Mouse (Mus musculus) spleen, embryonic (tissue): ENCODE data around the gene Agmat.

Experiments used
- CTCF ChIA-PET: fragments of 350-600 bp; sonication (Branson Sonifier 250); formaldehyde crosslinking; loops from one replicate; lab custom pipeline; 2022; lab: Charles Lee

Agmat gene

GRCm38 (mm10) chr4:141734446-141735205 lies 11.8 kb upstream of the Agmat start:
- CTCF ChIA-PET, result interaction anchor here (1.0 kb wide), 1 partner anchor 11 kb away, joined by 3 read pairs; no protein-coding TSS in a partner anchor

DNA sequence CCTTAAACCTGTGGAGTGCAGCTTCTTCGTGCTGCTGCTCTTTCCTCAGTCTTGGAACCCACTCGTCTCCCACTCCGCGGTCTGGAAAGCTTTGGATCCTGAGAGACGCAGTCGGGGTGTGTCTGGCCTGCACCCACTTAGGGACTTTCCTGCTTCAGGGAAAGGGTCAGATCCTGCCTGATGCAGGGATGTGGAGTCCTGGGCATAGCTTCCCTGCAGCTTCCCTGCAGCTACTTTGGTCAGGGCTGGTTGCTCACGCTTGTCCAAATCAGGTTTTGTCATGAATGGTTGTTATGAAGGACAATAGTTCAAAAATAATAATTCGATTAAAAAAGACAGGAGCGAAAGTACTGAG lies 11.3 kb upstream of the Agmat start:
- CTCF ChIA-PET, result interaction anchor here (1.0 kb wide), 1 partner anchor 11 kb away, joined by 3 read pairs; no protein-coding TSS in a partner anchor

DNA sequence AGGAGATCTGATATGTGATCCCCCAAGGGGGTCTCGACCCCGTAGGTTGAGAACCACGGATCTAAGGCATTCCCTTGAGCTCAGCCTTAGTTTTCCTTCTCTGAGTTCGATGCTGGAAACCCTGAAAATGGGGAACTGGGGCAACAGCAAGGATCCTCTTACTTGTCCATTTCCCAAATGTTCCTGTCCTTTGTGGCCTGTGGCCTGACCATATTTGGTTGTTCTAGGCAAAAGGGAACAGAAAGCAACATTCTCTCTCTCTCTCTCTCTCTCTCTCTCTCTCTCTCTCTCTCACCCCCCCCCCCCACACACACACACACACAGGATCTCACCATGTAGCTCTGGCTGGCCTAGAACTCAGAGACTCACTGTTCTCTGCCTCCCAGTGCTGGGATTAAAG lies 9.6 kb upstream of the Agmat start:
- CTCF ChIA-PET, result no interaction called here

DNA sequence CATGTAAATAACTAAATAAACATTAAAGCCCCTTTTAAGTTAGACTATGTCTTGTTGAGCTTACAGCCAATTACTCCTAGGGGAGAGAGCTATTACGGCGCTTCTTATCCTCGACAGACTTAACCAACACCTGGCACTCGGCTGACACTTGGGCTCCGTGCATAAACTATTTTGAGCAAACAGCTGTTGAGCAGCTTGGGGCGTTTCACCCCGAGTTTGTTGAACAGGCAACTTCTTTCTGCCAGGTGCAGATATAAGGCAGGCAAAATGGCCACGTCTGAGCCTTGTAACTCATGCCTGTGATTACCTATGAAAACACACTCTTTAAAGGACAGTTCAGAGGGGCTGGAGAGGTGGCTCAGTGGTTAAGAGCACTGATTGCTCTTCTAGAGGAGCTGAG lies 8.5 kb upstream of the Agmat start:
- CTCF ChIA-PET, result no interaction called here

GRCm38 (mm10) chr4:141741856-141742255 lies 4.6 kb upstream of the Agmat start:
- CTCF ChIA-PET, result interaction anchor here (0.5 kb wide), 1 partner anchor 36 kb away, joined by 3 read pairs; no protein-coding TSS in a partner anchor

- CTCF ChIA-PET, result interaction anchor here (0.5 kb wide), 1 partner anchor 36 kb away, joined by 3 read pairs; no protein-coding TSS in a partner anchor
Measured at GRCm38 (mm10) chr4:141742381-141742780, 4.1 kb upstream of the Agmat start.

DNA sequence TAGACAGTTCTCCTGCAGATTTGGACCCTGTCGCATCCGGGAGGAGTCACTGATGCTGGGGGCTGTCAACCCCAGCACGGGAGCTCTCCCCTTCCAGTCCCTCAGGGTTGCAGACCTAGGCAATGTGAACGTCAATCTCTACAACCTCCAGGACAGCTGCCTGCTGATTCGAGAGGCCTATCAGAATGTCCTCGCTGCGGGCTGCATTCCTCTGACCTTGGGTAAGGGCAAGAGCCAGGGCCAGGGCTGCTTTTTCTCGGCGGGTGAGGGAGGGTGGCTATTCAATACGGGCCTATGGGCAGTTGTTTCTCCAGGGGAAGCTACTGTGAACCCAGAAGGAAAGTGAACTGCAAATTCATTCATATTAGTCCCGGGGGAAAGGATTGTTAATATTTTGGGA lies 3.1 kb downstream of the Agmat start:
- CTCF ChIA-PET, result interaction anchor here (0.7 kb wide), 1 partner anchor 671 kb away, joined by 11 read pairs; no protein-coding TSS in a partner anchor

GRCm38 (mm10) chr4:141750826-141751225 lies 4.4 kb downstream of the Agmat start:
- CTCF ChIA-PET, result interaction anchor here (0.8 kb wide), 1 partner anchor 40 kb away, joined by 3 read pairs; no protein-coding TSS in a partner anchor

DNA sequence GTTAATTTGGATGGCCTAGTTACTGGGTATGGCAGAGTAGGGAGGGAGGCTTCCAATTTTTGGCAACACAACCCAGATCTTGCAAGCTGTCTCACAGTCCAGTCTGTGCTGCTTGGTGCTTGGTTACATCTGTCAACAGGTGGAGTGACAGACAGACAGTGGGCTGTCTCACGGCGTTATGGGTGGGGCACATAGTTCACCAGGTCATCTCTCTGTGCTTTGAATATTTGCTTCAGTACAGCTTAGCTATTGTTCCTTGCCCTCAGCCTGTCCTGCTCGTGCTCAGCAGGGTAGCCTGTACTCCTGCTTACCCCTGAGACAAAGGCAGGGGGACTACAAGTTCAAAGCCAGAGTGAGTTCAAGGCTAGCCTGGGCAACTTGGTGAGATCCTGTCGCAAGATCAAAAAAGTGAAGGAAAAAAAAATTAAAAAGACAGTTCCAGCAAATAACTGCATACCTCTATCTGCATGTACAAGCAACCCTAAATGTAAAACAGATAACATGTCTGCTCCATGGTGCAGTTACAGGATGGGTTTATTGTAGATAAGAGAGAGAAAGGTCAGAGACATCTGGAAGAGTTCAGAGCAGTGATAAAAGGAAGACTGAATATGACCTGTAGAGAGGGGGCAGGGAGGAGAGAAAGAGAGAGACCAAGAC lies 5.1 kb downstream of the Agmat start:
- CTCF ChIA-PET, result no interaction called here

DNA sequence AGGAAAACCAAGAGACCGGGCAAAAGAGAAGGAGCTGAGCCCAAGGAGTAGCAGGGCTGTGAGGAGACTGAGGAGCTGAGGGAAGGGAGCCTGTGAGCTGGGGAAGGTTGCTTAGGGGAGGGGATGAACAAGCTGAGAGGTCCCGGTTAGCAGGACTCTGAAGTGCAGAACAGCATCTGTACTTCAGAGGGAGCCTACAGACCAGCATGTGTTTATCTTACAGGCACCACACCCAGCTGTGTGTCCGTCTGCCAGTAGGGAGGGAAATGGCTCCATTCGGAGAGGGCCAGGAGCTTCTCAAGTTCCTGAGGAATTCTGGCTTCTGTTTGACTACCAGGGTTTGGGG lies 5.6 kb downstream of the Agmat start:
- CTCF ChIA-PET, result no interaction called here

DNA sequence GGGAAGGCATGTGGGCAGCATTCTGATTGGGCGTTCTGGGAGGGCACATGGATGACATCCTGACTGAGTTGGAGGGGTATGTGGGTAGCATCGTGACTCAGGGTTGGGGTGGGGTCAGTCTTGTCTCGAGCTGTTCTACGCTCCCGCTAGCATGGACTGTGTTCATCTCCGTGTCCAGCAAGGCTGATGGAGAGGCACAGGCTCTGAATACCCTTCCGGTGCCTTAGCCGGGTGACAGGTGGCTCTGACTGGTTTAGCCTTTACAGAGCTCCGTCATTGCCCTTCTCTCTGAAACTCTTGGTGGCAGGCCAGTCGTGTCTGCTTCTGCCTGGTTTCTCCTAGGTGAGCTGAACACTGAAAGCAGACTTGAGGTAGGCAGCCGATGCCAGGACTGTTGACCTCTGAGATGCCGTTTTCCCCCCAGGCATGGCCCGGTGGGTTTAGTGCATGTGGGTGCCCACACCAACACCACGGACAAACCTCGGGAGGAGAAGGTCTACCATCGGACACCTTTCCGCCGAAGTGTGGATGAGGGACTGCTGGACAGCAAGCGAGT lies 9.0 kb downstream of the Agmat start:
- CTCF ChIA-PET, result no interaction called here

DNA sequence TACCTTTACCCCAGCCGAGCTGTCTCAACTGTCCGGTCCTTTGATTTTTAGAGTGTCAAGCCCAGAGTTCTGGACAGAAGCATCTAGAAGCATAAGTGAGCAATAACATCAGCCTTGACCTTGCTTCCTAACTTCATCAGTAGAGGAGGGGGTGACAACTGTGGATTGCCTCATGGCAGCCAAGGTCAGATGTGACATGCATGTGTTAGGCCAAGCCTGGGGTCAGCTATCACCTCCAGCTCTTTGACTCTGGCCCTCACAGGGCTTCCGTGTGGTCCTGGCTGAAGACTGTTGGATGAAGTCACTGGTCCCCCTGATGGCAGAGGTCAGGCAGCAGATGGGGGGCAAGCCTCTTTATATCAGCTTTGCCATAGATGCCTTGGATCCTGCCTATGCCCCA lies 10.7 kb downstream of the Agmat start:
- CTCF ChIA-PET, result no interaction called here

GRCm38 (mm10) chr4:141758874-141759542 lies 12.5 kb downstream of the Agmat start:
- CTCF ChIA-PET, result no interaction called here

DNA sequence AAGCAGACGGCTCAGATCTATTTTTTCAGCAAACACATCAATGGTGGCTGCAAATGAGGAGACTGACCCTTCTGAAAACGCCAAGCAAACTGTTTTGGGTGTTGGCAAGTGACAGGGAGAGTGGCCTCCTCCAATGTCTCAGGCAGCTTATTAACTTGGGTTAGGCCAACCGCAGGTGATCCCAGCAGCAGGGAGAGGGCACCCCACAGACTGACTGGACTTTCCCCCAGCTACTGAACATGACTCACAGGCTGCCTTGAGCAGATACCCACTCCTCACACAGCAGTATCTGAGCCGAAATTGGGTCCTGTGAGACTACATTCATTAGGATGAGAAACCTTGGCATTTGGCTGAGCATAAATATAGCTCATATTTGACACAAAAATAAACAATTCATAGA lies 14.5 kb downstream of the Agmat start:
- CTCF ChIA-PET, result no interaction called here

- CTCF ChIA-PET, result no interaction called here
Measured at GRCm38 (mm10) chr4:141762102-141762598, 15.7 kb downstream of the Agmat start.

GRCm38 (mm10) chr4:141763476-141763875 lies 17.0 kb downstream of the Agmat start:
- CTCF ChIA-PET, result no interaction called here

DNA sequence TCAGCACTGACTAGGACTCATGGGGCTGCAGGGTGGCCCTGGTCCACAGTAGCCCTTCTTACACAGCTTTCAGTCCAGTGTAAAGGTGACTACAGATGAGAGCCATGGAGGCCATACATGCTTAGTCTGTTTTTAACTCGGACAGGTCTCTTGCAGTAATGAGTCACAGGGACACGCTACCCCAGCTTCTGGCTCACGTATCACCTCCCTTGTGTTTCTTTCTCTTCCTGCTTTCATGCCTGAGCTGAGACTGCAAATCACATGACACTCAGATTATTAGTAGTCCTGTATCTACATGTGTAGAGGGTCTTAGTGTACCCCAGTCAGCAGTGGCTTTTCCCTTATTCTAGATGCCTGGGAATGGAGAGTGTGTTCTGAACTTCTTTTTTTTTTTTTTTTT lies 18.5 kb downstream of the Agmat start:
- CTCF ChIA-PET, result no interaction called here

- CTCF ChIA-PET, result no interaction called here
Measured at GRCm38 (mm10) chr4:141766316-141766667, 19.8 kb downstream of the Agmat start.

DNA sequence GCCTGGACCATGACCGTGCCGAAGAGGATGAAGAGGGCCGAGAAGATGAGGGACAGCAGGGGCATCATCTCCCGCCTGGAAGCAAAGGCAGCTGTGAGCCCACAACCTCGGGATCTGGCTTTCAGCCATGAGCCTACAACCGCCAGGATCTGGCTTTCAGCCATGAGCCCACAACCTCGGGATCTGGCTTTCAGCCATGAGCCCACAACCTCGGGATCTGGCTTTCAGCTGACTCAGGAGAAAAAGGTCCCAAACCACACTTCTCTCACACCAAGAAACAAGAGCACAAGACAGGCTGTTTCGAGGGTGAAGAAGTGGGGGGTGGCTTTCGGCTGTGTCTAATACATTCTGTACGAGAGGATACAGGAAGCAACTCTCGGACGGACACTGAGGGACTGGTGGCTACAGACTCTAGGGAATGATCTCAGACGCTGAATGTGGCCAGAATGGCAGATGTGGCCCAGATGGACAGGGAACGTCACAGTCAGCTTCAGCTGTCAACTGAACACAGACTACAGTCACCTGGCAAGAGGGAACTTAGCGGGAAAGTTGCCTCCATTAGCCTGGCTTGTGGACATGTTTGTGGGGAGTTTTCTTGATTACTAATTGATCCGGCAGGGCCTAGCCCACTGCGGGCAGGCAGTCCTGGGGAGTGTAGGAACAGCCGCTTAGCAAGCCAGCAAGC lies 20.3 kb downstream of the Agmat start:
- CTCF ChIA-PET, result no interaction called here

GRCm38 (mm10) chr4:141767353-141768036 lies 21.0 kb downstream of the Agmat start:
- CTCF ChIA-PET, result no interaction called here
